ENCODE assay signal across 11 mouse cellular contexts in genomic region chr5:34243062-34243461, GRCm38 (mm10). TPM values are rescaled to one million over a fixed set of nuclear protein-coding genes. Genes with fewer than 3 reads are reported as not detected.
DNase-seq lines count a peak whose midpoint lies in the region; ATAC-seq lines count a peak whose summit lies in the region.
"Had no signal": no experiment of that assay in that cellular context is flagged by ENCODE, and none has a peak within 500 bp of the region (broad histone marks: within the 10 kb centered on the region; RNA-seq: fewer than 3 reads in every experiment).

No protein-coding gene starts in this region.

- H3K27me3 ChIP-seq in heart, embryonic 11.5 days (ENCODE audit: control insufficient read depth, insufficient read depth, low read length), result no peaks in the 10 kb centered on the region
- H3K27me3 ChIP-seq in liver, embryonic 12.5 days (replicated peaks), result no peaks in the 10 kb centered on the region; the same call in 1 of the 2 replicates
- no peaks in the 10 kb centered on the region for H3K27me3 ChIP-seq in hindbrain, embryonic 16.5 days (replicated peaks; ENCODE audit: control insufficient read depth, insufficient read depth, low read length)
- H3K27me3 ChIP-seq: neural tube, embryonic 15.5 days had no signal

- no peaks in the 10 kb centered on the region for H3K9me3 ChIP-seq in heart, embryonic 11.5 days (replicated peaks; ENCODE audit: control insufficient read depth, low read length)
- H3K9me3 ChIP-seq in liver, embryonic 12.5 days (replicated peaks), result no peaks in the 10 kb centered on the region
- no peaks in the 10 kb centered on the region for H3K9me3 ChIP-seq in hindbrain, embryonic 16.5 days (ENCODE audit: control insufficient read depth, low read length)
- H3K9me3 ChIP-seq: neural tube, embryonic 15.5 days had no signal

- peak overlapping the region; percentile 48 for H3K4me2 ChIP-seq in heart, embryonic 11.5 days
- peak overlapping the region; percentile 26; the same call in 1 of the 2 replicates for H3K4me2 ChIP-seq in liver, embryonic 12.5 days
- H3K4me2 ChIP-seq in hindbrain, embryonic 16.5 days (ENCODE audit: low read length), result no peak overlapping the region
- H3K4me2 ChIP-seq: neural tube, embryonic 15.5 days had no signal

- no peak for DNase-seq in heart, adult 18-20 months
- DNase-seq in liver, result no peak
- no peak for DNase-seq in adipocyte (ENCODE audit: low spot score)

- H3K9ac ChIP-seq in heart, embryonic 11.5 days (ENCODE audit: low read depth, low read length), result peak overlapping the region; percentile 7; the same call in 1 of the 2 replicates
- no peak overlapping the region for H3K9ac ChIP-seq in liver, embryonic 12.5 days
- no peak overlapping the region for H3K9ac ChIP-seq in hindbrain, embryonic 16.5 days (ENCODE audit: low read depth, low read length)
- H3K9ac ChIP-seq: neural tube, embryonic 15.5 days had no signal

- H3K27ac ChIP-seq in heart, embryonic 11.5 days (ENCODE audit: low read depth, low read length), result no peak overlapping the region
- H3K27ac ChIP-seq in liver, embryonic 12.5 days, result no peak overlapping the region
- peak overlapping the region; percentile 26; the same call in 1 of the 2 replicates for H3K27ac ChIP-seq in brown adipose tissue, adult 24 weeks (replicated peaks; ENCODE audit: low read depth, low read length)
- no peak overlapping the region for H3K27ac ChIP-seq in hindbrain, embryonic 16.5 days (ENCODE audit: low read depth, low read length)
- H3K27ac ChIP-seq: neural tube, embryonic 15.5 days had no signal

- no peak overlapping the region for H3K4me3 ChIP-seq in heart, embryonic 11.5 days (ENCODE audit: low read depth, low read length)
- no peak overlapping the region for H3K4me3 ChIP-seq in liver, embryonic 12.5 days
- H3K4me3 ChIP-seq in brown adipose tissue, adult 24 weeks (ENCODE audit: insufficient read depth, low read depth, low read length), result no peak overlapping the region
- no peak overlapping the region for H3K4me3 ChIP-seq in hindbrain, embryonic 16.5 days (ENCODE audit: low read length)
- H3K4me3 ChIP-seq: neural tube, embryonic 15.5 days had no signal

- H3K36me3 ChIP-seq in heart, embryonic 11.5 days (ENCODE audit: control insufficient read depth, insufficient read depth, low read length), result no peaks in the 10 kb centered on the region
- no peaks in the 10 kb centered on the region for H3K36me3 ChIP-seq in liver, embryonic 12.5 days
- no peaks in the 10 kb centered on the region for H3K36me3 ChIP-seq in hindbrain, embryonic 16.5 days (ENCODE audit: control insufficient read depth, insufficient read depth, low read length)
- H3K36me3 ChIP-seq: neural tube, embryonic 15.5 days had no signal

- H3K4me1 ChIP-seq in heart, embryonic 11.5 days (ENCODE audit: control insufficient read depth, insufficient read depth, low read length), result peaks cover 14% of the 10 kb centered on the region
- peaks cover 16% of the 10 kb centered on the region for H3K4me1 ChIP-seq in liver, embryonic 12.5 days
- H3K4me1 ChIP-seq in brown adipose tissue, adult 24 weeks (ENCODE audit: control insufficient read depth, insufficient read depth, insufficient read length, low read length), result peaks cover 13% of the 10 kb centered on the region
- peaks cover 12% of the 10 kb centered on the region for H3K4me1 ChIP-seq in hindbrain, embryonic 16.5 days (ENCODE audit: control insufficient read depth, insufficient read depth, low read depth, low read length)

- WGBS in heart, embryonic 11.5 days (ENCODE audit: insufficient replicate concordance), result 82% methylated on average over 5 of the region's 5 CpGs
- WGBS in liver, embryonic 12.5 days (ENCODE audit: insufficient replicate concordance), result 78% methylated on average over 5 of the region's 5 CpGs
- 82% methylated on average over 5 of the region's 5 CpGs for WGBS in hindbrain, embryonic 16.5 days

- no peak for ATAC-seq in heart, embryonic 11.5 days (replicated peaks; ENCODE audit: insufficient number of reproducible peaks, low FRiP score, low TSS enrichment)
- ATAC-seq in liver, embryonic 12.5 days, result peak; percentile 47; the same call in 1 of the 2 replicates
- 0 out of 2 replicates have a peak, but pooled peaks have one; percentile 17 for ATAC-seq in hindbrain, embryonic 16.5 days
- ATAC-seq: intestine, postnatal 0 days had no signal

RNA-seq across cellular contexts. Expression of gene Zfyve28, which starts 45.2 kb away (rescaled TPM):
- polyA plus RNA-seq in heart, embryonic 11.5 days (2014; fragmentation: Nextera tagmentation; extraction: Ambion mirVana), result 0.29 and 0.46 TPM in 2 replicates
- under 1 TPM; 0.42 to 0.59 TPM for total RNA-seq in heart, adult 18-20 months (2021)
- 0.16 TPM in 1 of 2 replicates, not detected in the other for polyA plus RNA-seq in liver, embryonic 12.5 days (2016; fragmentation: Nextera tagmentation; extraction: Ambion mirVana)
- polyA plus RNA-seq in brown adipose tissue, adult 24 weeks (2012; ENCODE audit: insufficient read depth, insufficient read length, missing spikeins), result 1.2 TPM in 1 of 2 replicates, not detected in the other
- polyA plus RNA-seq in hindbrain, embryonic 16.5 days (2015; fragmentation: Nextera tagmentation; extraction: Ambion mirVana), result 4.6 and 5.2 TPM in 2 replicates

RNA-seq across cellular contexts. Expression of gene Cfap99, which starts 45.3 kb away (rescaled TPM):
- 0.07 and 0.10 TPM in 2 replicates for polyA plus RNA-seq in heart, embryonic 11.5 days (2014; fragmentation: Nextera tagmentation; extraction: Ambion mirVana)
- total RNA-seq in heart, adult 18-20 months (2021), result not detected
- polyA plus RNA-seq in liver, embryonic 12.5 days (2016; fragmentation: Nextera tagmentation; extraction: Ambion mirVana), result not detected in 2 replicates
- not detected in 2 replicates for polyA plus RNA-seq in brown adipose tissue, adult 24 weeks (2012; ENCODE audit: insufficient read depth, insufficient read length, missing spikeins)
- polyA plus RNA-seq in hindbrain, embryonic 16.5 days (2015; fragmentation: Nextera tagmentation; extraction: Ambion mirVana), result 0.19 TPM in 1 of 2 replicates, not detected in the other
- total RNA-seq: adrenal gland, postnatal 25 days; megakaryocyte progenitor cell, adult 5-6 weeks had no signal
- polyA plus RNA-seq: intestine, postnatal 0 days; neural tube, embryonic 15.5 days had no signal

RNA-seq across cellular contexts. Expression of gene Mxd4, which starts 55.5 kb away (rescaled TPM):
- polyA plus RNA-seq in heart, embryonic 11.5 days (2014; fragmentation: Nextera tagmentation; extraction: Ambion mirVana), result 23.3 and 26.7 TPM in 2 replicates
- total RNA-seq in heart, adult 18-20 months (2021), result 10 to 100 TPM; 68.7 to 77.8 TPM
- 5.4 and 5.5 TPM in 2 replicates for polyA plus RNA-seq in liver, embryonic 12.5 days (2016; fragmentation: Nextera tagmentation; extraction: Ambion mirVana)
- 69.9 and 70.6 TPM in 2 replicates for polyA plus RNA-seq in brown adipose tissue, adult 24 weeks (2012; ENCODE audit: insufficient read depth, insufficient read length, missing spikeins)
- 31.0 and 33.9 TPM in 2 replicates for polyA plus RNA-seq in hindbrain, embryonic 16.5 days (2015; fragmentation: Nextera tagmentation; extraction: Ambion mirVana)
